Mouse (Mus musculus) intestine, postnatal 0 days (tissue): ENCODE measurements around the gene Fgfr1op. TPM values are rescaled to one million over a fixed set of nuclear protein-coding genes. Genes with fewer than 3 reads are reported as not detected.
"Not testable (repeated sequence)": the region's sequence is repeated elsewhere in the genome, so short reads cannot be mapped to it uniquely, and the experiment has no call there.

ENCODE experiments used
- ATAC-seq: fragments of 200-750 bp; cut with Nextera tagmentation; 2 replicates; pipeline ENCODE4 v1.8.0; 2017; ENCODE audit warnings: mild to moderate bottlenecking, moderate TSS enrichment, moderate library complexity
- H3K27ac ChIP-seq: fragments of 300-500 bp; sonication (generic); 2 replicates; pipeline ENCODE4 v1.5.1; 2014; ENCODE audit warnings: mild to moderate bottlenecking, low read depth, low read length, moderate library complexity
- H3K27me3 ChIP-seq: fragments of 300-500 bp; sonication (generic); replicated peaks from 2 replicates; pipeline ENCODE4 v1.6.1; 2014; ENCODE audit warnings: low read length, mixed read lengths; ENCODE audit not compliant: control insufficient read depth, insufficient read depth
- H3K36me3 ChIP-seq: fragments of 300-500 bp; sonication (generic); 2 replicates; pipeline ENCODE4 v1.6.1; 2014; ENCODE audit warnings: mild to moderate bottlenecking, moderate library complexity; ENCODE audit not compliant: control insufficient read depth, insufficient read depth
- H3K4me1 ChIP-seq: fragments of 300-500 bp; sonication (generic); replicated peaks from 2 replicates; pipeline ENCODE4 v1.6.1; 2014; ENCODE audit warnings: antibody characterized with exemption, low read length, mixed read lengths; ENCODE audit not compliant: control insufficient read depth, insufficient read depth
- H3K4me2 ChIP-seq: fragments of 300-500 bp; sonication (generic); replicated peaks from 2 replicates; pipeline ENCODE4 v1.6.1; 2014; ENCODE audit warnings: low read depth, mild to moderate bottlenecking, moderate library complexity
- H3K4me3 ChIP-seq: fragments of 300-500 bp; sonication (generic); 2 replicates; pipeline ENCODE4 v1.5.1; 2014; ENCODE audit warnings: low read depth, low read length
- H3K9ac ChIP-seq: fragments of 300-500 bp; sonication (generic); 2 replicates; pipeline ENCODE4 v1.6.1; 2014; ENCODE audit warnings: mild to moderate bottlenecking, low read depth, low read length
- H3K9me3 ChIP-seq: fragments of 300-500 bp; sonication (generic); 2 replicates; pipeline ENCODE4 v1.6.1; 2016; ENCODE audit warnings: mixed run types; ENCODE audit not compliant: control insufficient read depth
- CTCF ChIP-seq: sonication (generic); IDR thresholded peaks from 2 replicates; pipeline ENCODE4 v1.5.1; 2016; ENCODE audit warnings: low read depth, mild to moderate bottlenecking, control low read depth, antibody characterized with exemption, moderate library complexity
- WGBS: fragments of 180-500 bp; shearing (Covaris S2); extraction: QIAGEN DNeasy Blood & Tissue Kit; methylation state at CpG from one replicate; pipeline ENCODE4 v1.1.7; 2014; 5-methylcytosine and 5-hydroxymethylcytosine counted together
- polyA plus RNA-seq: library from polyadenylated mRNA; unstranded; fragments of >200 nt; fragmentation: Nextera tagmentation; extraction: Ambion mirVana; gene quantifications from 2 replicates; pipeline ENCODE4 v1.2.1, GENCODE M21; 2015

Fgfr1op gene
- polyA plus RNA-seq, 1 experiment from 2014 or later, result 12.4 TPM

- TF ChIP-seq CTCF, result no peak
- Histone ChIP-seq H3K4me3 (no peak overlapping the region), H3K27me3 (no peaks in the 10 kb centered on the region), H3K9me3 (no peaks in the 10 kb centered on the region), H3K36me3 (peaks cover 17% of the 10 kb centered on the region), H3K4me2 (no peak overlapping the region), H3K27ac (no peak overlapping the region), H3K9ac (no peak overlapping the region), H3K4me1 (0 out of 2 replicates have a peak, but pooled peaks cover 3% of the 10 kb centered on the region)
- no peak for ATAC-seq
- 85% methylated on average over 11 of the region's 11 CpGs for WGBS
Observed at GRCm38 (mm10) chr17:8199067-8199935, 34.0 kb downstream of the Fgfr1op start.

- no peak overlapping the region for H3K27ac ChIP-seq
- peaks cover 11% of the 10 kb centered on the region for H3K36me3 ChIP-seq
- H3K4me2 ChIP-seq, result no peak overlapping the region
- ATAC-seq, result no peak
- H3K4me1 ChIP-seq, result 0 out of 2 replicates have a peak, but pooled peaks cover 3% of the 10 kb centered on the region
- no peak overlapping the region for H3K4me3 ChIP-seq
- no peak overlapping the region for H3K9ac ChIP-seq
- 71% methylated on average over 1 of the region's 1 CpGs for WGBS
- no peaks in the 10 kb centered on the region for H3K27me3 ChIP-seq
- no peak for TF ChIP-seq CTCF
- H3K9me3 ChIP-seq, result no peaks in the 10 kb centered on the region
Observed at GRCm38 (mm10) chr17:8199936-8200330, 34.6 kb downstream of the Fgfr1op start.

- no peak for TF ChIP-seq CTCF
- Histone ChIP-seq H3K36me3 (no peaks in the 10 kb centered on the region; the same call in 1 of the 2 replicates), H3K4me1 (0 out of 2 replicates have a peak, but pooled peaks cover 3% of the 10 kb centered on the region), H3K4me2 (no peak overlapping the region), H3K27me3 (no peaks in the 10 kb centered on the region), H3K4me3 (no peak overlapping the region), H3K9me3 (no peaks in the 10 kb centered on the region), H3K9ac (no peak overlapping the region), H3K27ac (no peak overlapping the region)
- WGBS, result 61% methylated on average over 1 of the region's 1 CpGs
- no peak for ATAC-seq
Observed at GRCm38 (mm10) chr17:8203487-8203886, 38.2 kb downstream of the Fgfr1op start.

GRCm38 (mm10) chr17:8205221-8205631 lies 39.9 kb downstream of the Fgfr1op start:
- H3K27me3 ChIP-seq, H3K9ac ChIP-seq, H3K36me3 ChIP-seq, H3K4me1 ChIP-seq, H3K4me3 ChIP-seq, H3K9me3 ChIP-seq, H3K27ac ChIP-seq, ATAC-seq, H3K4me2 ChIP-seq: not testable (repeated sequence)
- WGBS, result 79% methylated on average over 1 of the region's 1 CpGs

- Histone ChIP-seq H3K36me3 (no peaks in the 10 kb centered on the region; the same call in 1 of the 2 replicates), H3K4me1 (0 out of 2 replicates have a peak, but pooled peaks cover 3% of the 10 kb centered on the region), H3K27ac (no peak overlapping the region), H3K4me2 (no peak overlapping the region), H3K9me3 (no peaks in the 10 kb centered on the region), H3K27me3 (no peaks in the 10 kb centered on the region), H3K9ac (no peak overlapping the region), H3K4me3 (no peak overlapping the region)
- no peak for TF ChIP-seq CTCF
- WGBS, result 77% methylated on average over 5 of the region's 5 CpGs
- no peak for ATAC-seq
Observed at GRCm38 (mm10) chr17:8206691-8207090, 41.4 kb downstream of the Fgfr1op start.

GRCm38 (mm10) chr17:8209696-8210095 lies 44.4 kb downstream of the Fgfr1op start:
- Histone ChIP-seq H3K36me3 (no peaks in the 10 kb centered on the region), H3K9ac (no peak overlapping the region), H3K27ac (no peak overlapping the region), H3K9me3 (no peaks in the 10 kb centered on the region), H3K27me3 (no peaks in the 10 kb centered on the region), H3K4me1 (no peaks in the 10 kb centered on the region), H3K4me3 (no peak overlapping the region), H3K4me2 (no peak overlapping the region)
- WGBS, result 94% methylated on average over 2 of the region's 2 CpGs
- no peak for ATAC-seq
- no peak for TF ChIP-seq CTCF
